Mouse (Mus musculus) embryo, embryonic 9.5 days (tissue): ENCODE measurements around the gene Sfswap.
A peak's percentile ranks its signal among the peaks of the same experiment; 100 is the strongest.
"Not testable (repeated sequence)": the region's sequence is repeated elsewhere in the genome, so short reads cannot be mapped to it uniquely, and the experiment has no call there.

Experiments used
- DNase-seq: peaks from one replicate; pipeline ENCODE4 v3.0.0-alpha.2; 2017; ENCODE audit errors: extremely low spot score

Gene Sfswap

DNA sequence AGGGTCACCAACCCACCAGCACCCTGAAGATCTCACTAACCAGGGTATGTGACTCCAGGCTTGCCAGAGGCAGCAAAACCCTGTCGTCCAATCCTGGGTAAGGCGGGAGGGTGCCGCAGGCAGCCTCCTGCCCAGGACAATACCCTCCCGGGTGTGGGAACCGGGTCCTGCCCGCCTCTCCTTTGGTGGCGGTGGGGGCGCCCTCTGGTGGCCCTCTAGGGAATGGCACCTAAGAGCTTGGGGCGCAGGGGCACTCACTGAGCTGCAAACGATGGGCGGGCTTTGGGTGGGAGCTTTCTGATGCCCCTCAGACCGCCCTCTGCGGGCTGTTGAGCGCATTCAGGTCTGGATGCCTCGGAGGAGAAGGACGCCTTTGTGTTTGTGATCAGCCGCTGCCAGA, 85.0 kb downstream of the Sfswap start:
- DNase-seq: peak; percentile 95

DNA sequence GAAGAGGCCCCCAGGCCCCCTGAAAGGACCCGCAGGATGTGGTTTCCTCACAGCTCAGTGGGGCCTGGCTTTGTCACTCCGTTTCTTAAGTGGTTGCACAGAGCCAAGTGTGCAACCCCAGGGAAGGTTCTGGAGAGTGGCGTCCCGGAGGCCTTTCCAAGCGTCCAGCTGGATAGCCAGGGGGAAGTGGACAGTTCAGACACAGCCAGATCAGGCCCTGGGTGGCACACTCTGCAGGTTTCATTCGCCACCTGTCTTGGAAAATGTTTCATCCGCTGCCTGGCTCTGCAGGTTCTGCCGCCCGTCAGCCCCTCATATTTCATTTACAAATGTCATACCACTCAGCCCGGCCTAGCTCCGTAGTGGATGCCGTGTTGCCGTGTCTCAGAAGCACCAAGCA, 85.5 kb downstream of the Sfswap start:
- no peak for DNase-seq

DNA sequence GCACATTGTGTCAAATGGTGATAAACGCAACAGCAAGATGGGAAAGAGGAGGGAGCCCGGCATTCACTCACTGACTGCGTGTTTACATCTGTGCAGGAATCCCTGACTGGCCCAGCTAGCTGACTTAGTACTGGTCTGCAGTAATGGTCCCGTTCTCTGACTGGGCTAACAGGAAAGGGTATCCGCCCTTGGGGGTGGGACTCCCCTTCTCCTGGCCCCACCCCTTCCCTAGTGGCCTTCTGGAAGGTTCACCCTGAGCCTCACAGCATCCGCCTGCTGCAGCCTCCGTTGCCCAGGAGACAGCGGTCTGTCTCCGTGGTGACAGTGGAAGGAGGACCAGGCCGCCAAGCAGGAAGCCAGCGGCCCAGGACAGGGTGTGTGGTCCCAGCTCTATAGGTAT, 89.9 kb downstream of the Sfswap start:
- DNase-seq: peak; percentile 26

DNA sequence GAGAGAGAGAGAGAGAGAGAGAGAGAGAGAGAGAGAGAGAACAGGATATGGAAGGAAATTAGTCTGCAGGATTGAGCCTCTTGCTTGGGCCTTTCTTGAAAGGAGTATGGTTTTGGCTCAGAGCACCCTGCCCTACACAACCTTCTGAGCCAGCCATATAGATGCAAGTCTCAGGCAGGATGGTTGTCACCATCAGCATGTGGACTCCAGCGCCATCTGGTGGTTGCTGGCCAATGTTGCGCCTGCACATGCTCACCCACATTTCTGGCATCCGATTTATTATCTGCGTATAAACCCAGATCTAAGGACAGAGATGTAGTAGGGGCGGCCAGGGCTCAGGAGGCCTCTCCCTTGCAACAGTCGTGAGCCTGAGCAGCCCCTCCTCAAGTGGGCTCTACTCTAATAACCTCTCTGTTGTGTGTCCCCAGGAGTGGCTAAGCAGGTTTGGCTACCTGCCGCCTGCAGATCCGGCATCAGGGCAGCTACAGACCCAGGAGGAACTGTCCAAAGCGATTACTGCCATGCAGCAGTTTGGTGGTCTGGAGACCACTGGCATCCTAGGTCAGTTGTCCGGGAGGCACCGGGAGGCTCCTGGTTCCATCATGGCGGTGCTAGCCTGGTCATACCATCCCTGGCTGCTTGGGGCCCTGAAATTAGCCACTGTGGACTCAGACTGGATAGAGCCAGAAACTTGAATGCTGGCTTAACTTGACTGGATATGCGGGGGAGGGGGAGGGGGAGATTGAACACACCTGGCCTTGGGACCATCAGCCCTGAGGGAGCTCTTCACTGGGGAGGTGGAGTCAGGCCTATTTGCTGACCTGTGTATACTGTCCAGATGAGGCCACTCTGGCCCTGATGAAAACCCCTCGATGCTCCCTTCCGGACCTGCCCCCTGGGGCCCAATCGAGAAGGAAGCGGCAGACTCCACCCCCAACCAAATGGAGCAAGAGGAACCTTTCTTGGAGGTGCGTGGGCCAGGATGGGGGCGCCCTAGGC, 93.4 kb downstream of the Sfswap start:
- DNase-seq: peak; percentile 77

- peak; percentile 30 for DNase-seq
These were observed 101.1 kb downstream of the Sfswap start for GRCm38 (mm10) chr5:129602071-129602487.

- DNase-seq: no peak
These were observed 106.5 kb downstream of the Sfswap start for GRCm38 (mm10) chr5:129607476-129607875.

DNA sequence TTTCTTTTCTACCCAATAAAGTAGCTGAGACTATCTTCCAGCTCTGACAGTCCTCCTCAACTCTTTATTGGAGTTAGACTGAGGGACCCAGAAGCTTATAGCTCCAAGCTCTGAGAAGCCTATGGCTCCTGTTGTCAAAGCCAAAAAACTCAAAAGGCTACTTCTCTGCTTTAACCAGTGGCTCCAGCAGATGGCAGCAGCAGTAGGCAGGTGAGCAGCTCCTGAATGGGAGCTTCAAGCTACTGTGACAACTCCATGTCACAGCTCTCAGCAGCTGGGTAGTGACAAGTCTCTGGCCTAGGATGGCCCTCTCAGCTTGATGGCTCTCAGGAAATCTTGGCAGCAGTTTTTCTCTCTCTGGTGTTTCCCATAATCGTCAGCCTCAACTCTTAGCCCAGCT, 110.0 kb downstream of the Sfswap start:
- DNase-seq: peak; percentile 71

- not testable (repeated sequence) for DNase-seq
These were observed 119.6 kb downstream of the Sfswap start for GRCm38 (mm10) chr5:129620600-129620999.
